Mouse (Mus musculus): ENCODE measurements around the gene Vapa. TPM values are rescaled to one million over a fixed set of nuclear protein-coding genes. Genes with fewer than 3 reads are reported as not detected.

Gene Vapa
- polyA plus RNA-seq, 1 experiment from 2014 or later: 257 TPM

Other genes with a start within 250 kb of the Vapa start
- 0.22 and 0.48 TPM in 2 replicates for gene Tmem232, start 72.8 kb downstream of the Vapa start, polyA plus RNA-seq (2015; fragmentation: Nextera tagmentation; extraction: Ambion mirVana)
- 0.18 TPM in 1 of 2 replicates, not detected in the other for gene Txndc2, start 28.6 kb upstream of the Vapa start, polyA plus RNA-seq (2015; fragmentation: Nextera tagmentation; extraction: Ambion mirVana)
- gene Rab31, start 159.2 kb upstream of the Vapa start, polyA plus RNA-seq (2015; fragmentation: Nextera tagmentation; extraction: Ambion mirVana): 73.0 and 74.0 TPM in 2 replicates
- gene Ppp4r1, start 169.0 kb upstream of the Vapa start, polyA plus RNA-seq (2015; fragmentation: Nextera tagmentation; extraction: Ambion mirVana): 44.7 and 47.3 TPM in 2 replicates

Data from hindbrain, embryonic 13.5 days (tissue).